Mouse (Mus musculus) lung, adult 2 months (tissue): Measurements from ENCODE around the gene Lrp1.

Source experiments
- CTCF ChIP-seq: fragments of 200-500 bp; IDR thresholded peaks from 2 replicates; pipeline ENCODE4 v1.5.1; 2011; ENCODE audit warnings: mild to moderate bottlenecking, low read length, control low read depth; ENCODE audit not compliant: insufficient read depth
- POLR2A ChIP-seq: fragments of 200-500 bp; IDR thresholded peaks from 2 replicates; pipeline ENCODE4 v1.6.1; 2011; ENCODE audit warnings: low read depth, mild to moderate bottlenecking, control low read depth, low read length, borderline replicate concordance; ENCODE audit errors: extremely low read depth

- TF ChIP-seq POLR2A (no peak), CTCF (no peak)
Measured at GRCm38 (mm10) chr10:127615591-127615990, 5.4 kb downstream of the Lrp1 start.
